Mouse (Mus musculus) v-Abl transformed pro-B cells (cell line): ENCODE data around the gene Nupl2.

Experiments used
- in situ Hi-C, 2 experiments: fragments of 400-800 bp; cut with MboI; formaldehyde crosslinking; loops; one replicate each; pipeline ENCODE4 v1.15.1; 2025; ENCODE audit not compliant: unreplicated experiment in 2 of 2

Nupl2 gene

GRCm38 (mm10) chr5:24164789-24165445 is at the start of gene Nupl2:
Gene Nupl2 (plus strand): TSS chr5:24164963.
- in situ Hi-C loops = loop anchor here in 1 of 2 experiments (25.0 kb wide), 1 partner anchor 322 kb away; no protein-coding TSS in a partner anchor

DNA sequence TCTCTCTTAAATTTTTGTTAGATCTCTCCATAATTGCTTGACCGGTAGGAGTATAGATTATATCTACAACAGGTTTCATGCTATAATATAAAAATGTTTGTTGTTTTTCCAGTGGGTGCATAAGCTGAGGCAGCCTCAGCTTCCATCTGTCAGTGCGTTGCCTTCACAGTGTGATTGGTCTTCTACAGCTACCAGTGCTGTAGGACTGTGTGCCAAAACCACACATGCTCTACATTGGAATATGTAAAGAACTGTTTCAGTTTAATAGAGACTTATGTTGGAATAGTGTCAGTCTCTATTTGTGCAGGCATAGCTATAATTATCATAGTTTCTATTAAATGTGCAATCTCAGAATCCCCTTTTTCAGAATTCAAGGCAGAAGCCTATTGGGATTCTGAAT is 42.5 kb upstream of the Nupl2 start:
- in situ Hi-C loops = no loop called here

DNA sequence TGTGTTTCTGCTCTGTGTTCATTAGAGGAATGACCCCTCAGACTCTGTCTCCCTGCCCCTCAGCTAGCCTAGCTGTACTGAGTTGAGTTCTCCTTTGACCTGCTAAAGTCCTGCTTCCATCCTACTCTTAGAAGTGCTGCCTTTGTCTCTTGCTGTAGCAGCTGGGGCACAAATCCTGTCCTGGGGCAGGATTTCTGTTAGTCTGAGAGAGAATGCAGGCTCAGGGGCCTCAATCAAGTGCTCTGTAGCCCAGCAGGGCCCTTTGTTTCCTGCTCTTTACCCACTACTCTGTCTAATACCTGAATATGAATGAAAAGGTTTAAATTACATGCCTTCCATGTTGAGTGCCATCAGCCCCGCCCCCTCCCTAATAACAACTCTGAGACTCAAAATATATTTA is 40.6 kb upstream of the Nupl2 start:
- in situ Hi-C loops = no loop called here

DNA sequence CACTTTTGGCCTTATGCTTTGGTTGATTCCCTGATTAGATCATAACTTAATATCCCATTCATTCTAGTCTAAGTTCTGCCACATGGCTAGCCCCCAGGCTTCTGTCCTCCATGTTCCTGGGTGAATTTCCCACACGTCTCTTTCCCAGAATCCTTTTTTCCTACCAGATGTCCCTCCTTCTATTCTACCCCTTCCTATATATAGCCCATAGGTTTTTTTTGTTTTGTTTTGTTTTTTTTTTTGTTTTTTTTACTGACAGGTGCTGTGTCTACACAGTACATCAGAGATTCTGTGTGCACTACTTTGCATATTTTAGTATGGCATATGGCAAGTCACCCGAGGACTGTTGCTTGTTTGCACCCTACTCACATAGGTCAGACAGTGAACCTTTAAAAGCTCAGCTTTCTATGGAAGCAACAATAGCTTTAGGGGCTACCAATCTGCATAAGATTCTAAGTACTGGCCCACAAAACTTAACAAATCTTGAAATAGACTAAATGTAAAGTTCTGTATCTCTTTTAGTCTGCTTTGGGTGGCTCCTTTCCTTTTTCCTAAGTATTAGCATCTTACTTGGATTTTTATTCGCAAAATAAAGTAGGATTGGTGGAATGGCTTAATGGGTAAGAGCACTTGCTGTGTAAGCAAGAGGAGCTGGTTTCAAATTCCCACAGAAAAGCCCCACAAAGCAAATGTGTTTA is 40.0 kb upstream of the Nupl2 start:
- in situ Hi-C loops = no loop called here

GRCm38 (mm10) chr5:24125910-24126636 is 38.7 kb upstream of the Nupl2 start:
- in situ Hi-C loops = no loop called here

GRCm38 (mm10) chr5:24126967-24127366 is 37.8 kb upstream of the Nupl2 start:
- in situ Hi-C loops = no loop called here

DNA sequence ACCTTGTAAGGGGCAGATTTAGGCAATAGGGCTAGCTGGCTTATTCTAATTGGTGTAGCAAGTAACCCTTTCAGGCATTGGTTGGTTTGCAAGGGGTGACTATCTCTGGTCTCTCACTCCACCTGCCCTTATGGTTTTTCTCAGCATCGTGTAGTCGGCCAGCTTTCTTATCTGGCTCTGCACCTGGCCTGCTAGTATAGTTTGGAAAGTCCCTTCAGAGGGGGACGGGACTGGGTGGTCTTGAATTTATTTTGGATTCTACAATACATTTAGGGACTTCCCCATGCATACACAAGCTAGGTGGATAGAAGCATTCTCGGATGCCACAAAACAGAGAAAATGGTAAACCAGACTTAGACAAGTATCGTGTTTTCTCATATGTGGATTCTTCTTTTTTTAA is 17.8 kb upstream of the Nupl2 start:
- in situ Hi-C loops = no loop called here

- in situ Hi-C loops = loop anchor here in 1 of 2 experiments (25.0 kb wide), 1 partner anchor 335 kb away; no protein-coding TSS in a partner anchor
Measured at GRCm38 (mm10) chr5:24152199-24152598, 12.6 kb upstream of the Nupl2 start.

DNA sequence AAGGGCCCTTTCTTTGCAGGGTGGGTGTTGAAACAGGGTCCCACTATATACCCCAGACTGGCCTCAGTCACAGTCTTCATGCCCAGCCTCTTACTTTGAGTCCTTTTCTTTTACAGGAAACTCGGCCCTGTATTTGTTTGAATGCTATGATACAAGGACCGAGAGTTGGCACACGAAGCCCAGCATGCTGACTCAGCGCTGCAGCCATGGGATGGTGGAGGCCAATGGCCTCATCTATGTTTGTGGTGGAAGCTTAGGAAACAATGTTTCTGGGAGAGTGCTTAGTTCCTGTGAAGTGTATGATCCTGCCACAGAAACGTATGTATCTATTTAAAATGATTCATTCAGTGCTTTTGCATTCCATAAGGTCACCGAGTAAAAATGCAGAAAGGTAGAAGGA is 8.0 kb upstream of the Nupl2 start:
- in situ Hi-C loops = loop anchor here in 1 of 2 experiments (25.0 kb wide), 1 partner anchor 331 kb away; no protein-coding TSS in a partner anchor

DNA sequence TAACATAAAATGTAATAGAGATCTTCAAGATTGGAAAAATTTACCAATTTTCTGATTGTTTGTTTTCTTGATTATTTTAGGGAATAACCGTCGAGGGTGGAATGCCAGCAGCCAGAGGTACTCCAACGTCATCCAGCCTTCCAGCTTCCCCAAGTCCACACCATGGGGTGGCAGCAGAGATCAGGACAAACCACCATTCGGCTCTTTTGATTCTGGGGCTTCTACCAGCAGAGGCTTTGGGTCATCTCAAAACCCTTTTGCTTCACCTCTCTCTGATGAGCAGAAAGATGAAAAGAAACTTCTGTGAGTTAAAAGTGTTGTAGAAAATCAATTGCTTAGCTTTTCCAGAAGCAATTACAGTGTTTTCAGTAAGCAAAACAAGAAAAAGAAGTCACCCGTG is 2.5 kb downstream of the Nupl2 start:
- in situ Hi-C loops = loop anchor here in 1 of 2 experiments (25.0 kb wide), 1 partner anchor 320 kb away; no protein-coding TSS in a partner anchor

DNA sequence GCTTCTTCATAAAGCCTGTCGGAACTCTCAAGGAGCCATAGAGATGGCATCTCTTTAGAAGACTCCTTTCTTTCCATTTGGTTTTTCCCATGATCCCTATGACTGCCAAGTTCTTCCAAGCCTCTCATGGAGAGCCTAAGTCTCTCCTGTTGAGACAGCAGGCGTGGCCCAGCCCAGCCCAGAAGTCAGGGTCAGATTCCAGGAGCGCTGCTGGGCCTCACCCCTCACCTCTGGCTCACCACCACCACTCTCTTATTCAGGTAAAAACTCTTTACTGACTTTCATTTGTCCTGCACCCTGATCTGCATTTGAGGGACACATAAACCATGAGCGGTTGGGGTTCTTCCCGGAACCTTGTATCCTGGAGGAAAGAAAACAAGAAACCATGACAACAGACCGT is 5.1 kb downstream of the Nupl2 start:
- in situ Hi-C loops = loop anchor here in 1 of 2 experiments (25.0 kb wide), 1 partner anchor 317 kb away; no protein-coding TSS in a partner anchor

DNA sequence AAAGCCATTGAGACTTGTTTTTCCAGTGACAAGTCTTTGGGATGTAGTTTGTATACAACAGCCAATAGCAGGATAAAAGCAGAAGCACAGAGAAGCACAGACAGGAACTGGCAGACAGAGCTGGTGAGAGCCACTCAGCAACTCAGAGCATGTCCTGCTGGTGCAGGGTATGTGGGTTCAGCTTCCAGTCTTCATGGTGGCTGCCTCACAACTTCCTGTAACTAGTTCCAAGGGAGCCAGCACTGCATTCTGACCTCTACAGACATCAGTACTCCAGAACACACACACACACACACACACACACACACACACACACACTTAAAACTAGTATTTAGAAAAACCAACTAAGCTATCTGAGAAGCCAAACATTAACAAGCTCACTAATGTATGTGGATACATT is 7.3 kb downstream of the Nupl2 start:
- in situ Hi-C loops = loop anchor here in 1 of 2 experiments (25.0 kb wide), 1 partner anchor 315 kb away; no protein-coding TSS in a partner anchor

DNA sequence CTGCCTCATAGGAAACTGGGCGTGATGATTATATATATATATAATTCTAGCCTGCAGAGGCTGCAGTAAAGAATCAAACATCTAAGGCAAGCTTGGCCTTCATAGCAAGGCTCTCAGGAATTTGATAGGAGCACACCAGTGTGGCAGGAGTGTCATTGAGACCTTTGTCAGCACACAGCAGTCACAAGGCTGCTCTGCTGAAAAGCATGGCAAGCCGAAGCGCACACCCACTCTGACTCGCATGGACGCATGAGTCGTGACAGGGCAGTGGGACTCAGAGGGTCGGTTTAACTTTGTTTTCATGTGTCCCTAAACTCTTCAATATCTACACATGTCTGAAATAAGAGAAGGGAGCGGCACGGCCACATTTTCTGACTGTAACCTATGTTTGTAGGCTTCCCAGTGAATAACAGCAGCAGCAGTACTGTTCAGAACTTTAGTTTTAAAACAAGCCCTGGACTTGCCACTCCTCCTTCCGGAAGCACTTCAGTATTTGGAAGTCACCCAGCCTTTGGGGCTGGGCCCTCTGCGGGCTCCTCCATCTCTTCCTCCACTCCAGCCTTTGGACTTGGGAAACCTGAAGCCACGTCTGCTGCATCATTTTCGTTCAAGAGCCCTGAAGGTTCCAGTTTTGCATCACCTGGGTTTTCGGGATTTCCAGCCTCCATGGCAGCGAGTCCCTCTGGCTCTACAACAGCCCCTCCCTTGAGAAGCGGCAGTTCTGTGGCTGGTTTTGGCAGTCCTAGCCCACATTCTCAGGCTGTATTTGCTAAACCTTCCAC is 16.9 kb downstream of the Nupl2 start:
- in situ Hi-C loops = no loop called here

DNA sequence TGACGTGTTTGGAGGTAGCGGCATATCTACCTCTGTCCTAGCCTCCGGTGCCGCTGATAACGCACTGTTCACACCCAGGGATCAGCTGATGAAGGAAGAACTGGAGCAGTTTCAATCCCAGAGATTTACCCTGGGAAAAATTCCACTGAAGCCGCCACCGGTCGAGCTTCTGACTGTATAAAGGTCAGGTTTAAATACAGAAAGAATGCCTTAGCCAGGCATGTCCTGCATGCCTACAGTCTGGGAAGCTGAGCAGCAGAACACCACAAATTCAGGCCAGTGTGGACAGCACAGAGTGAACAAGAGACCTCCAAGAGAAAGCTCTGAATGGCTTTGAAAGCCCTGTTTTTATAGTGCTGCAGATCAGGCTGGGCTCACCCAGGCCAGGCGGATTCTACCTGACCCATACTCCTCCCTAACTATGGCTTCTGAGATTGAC is 17.6 kb downstream of the Nupl2 start:
- in situ Hi-C loops = no loop called here

DNA sequence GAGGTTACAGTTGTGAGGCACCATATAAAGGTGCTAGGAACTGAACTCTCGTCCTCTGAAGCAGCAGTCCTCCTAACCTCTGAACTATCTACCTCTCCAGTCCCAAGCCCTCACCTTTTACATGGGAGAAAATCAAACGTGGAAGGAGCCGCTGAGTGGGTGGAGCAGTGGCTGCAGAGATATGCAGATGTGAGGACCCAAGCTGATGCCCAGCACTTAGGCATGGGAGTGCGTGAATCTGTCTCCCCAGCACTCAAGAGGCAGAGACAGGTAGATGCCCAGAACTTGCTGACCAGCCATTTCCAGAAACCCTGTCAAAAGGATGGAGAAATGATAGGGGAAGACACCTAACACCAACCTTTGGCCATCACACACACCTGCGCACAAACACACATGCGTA is 18.3 kb downstream of the Nupl2 start:
- in situ Hi-C loops = no loop called here

DNA sequence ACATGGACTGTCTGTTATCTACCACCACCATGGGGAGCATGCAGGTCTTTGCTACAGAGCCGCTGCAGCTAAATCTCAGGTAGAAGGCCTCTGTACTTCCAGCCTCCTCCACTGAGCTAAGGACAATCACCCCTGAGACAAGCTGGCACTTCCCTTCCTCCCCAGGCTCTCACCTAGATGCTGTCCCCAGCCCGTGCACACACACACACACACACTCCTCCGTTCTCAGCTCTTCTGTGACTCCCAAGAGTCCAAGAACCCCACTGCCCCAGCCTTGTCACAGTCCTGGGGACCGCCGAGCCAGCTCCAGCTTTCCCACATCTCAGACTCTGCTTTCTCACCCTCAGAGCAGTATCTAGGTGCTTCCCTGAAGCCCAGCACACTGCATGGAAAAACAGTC is 19.2 kb downstream of the Nupl2 start:
- in situ Hi-C loops = no loop called here

- in situ Hi-C loops = no loop called here
Measured at GRCm38 (mm10) chr5:24188476-24188875, 23.7 kb downstream of the Nupl2 start.

DNA sequence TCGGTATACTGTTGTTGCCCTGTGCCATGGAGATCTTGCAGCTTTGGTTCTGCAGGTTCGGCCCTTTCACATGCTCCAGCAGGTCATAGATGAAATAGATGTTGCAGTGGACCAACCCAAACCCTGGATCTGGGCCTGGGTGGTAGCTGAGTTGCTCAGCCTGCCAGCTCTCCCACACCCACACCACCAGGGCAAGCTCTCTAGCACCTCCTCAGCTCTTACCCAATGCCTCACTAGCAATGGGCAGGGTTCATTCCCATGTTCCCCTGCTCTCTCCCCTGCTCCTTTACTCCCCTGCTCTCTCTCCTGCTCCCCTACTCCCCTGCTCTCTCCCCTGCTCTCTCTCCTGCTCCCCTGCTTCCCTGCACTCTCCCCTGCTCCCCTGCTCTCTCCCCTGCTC is 27.1 kb downstream of the Nupl2 start:
- in situ Hi-C loops = no loop called here

DNA sequence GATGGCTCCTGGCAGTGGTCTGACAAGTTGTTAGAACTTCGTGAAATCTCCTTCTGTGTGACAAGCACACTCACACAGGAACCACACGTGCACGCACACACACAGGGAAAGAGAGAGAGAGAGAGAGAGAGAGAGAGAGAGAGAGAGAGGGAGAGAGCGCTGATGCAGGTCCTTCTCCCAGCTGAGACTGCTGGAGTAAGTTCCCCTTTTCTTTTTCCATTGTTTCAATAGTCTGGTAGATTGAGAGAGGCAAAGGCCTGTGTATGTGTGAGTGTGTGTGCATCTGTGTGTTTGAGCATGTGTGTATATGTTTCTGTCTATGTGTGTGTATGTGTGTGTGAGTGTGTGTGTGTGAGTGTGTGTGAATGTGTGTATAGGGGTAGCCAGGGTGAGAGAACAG is 36.2 kb downstream of the Nupl2 start:
- in situ Hi-C loops = no loop called here

DNA sequence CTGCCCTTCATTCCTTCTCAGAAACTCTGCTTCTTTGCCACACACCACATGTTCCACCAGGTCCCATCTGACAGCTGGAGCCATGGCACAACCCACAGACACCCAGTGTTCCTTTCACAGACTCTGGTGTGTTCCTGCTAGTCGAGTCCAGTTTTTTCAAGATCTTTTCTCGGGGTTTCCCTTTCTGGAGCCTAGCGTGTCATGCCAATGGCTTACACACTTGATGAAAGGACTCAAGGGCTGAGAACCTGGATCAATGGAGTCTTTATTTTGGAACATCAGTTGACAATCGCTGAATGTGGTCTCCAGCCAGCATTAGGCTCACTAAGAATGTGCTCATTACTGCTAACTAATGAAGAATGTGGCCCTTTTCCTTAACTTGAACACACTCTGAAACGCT is 37.7 kb downstream of the Nupl2 start:
- in situ Hi-C loops = no loop called here
